Mouse (Mus musculus) telencephalon, adult 2 months (tissue): ENCODE data around the gene Thoc2.
"Not testable (repeated sequence)": the region's sequence is repeated elsewhere in the genome, so short reads cannot be mapped to it uniquely, and the experiment has no call there.

Source experiments
- DNase-seq: peaks from one replicate; pipeline ENCODE4 v3.0.0-alpha.2; 2011; ENCODE audit warnings: low read depth, low spot score

The Thoc2 gene

DNA sequence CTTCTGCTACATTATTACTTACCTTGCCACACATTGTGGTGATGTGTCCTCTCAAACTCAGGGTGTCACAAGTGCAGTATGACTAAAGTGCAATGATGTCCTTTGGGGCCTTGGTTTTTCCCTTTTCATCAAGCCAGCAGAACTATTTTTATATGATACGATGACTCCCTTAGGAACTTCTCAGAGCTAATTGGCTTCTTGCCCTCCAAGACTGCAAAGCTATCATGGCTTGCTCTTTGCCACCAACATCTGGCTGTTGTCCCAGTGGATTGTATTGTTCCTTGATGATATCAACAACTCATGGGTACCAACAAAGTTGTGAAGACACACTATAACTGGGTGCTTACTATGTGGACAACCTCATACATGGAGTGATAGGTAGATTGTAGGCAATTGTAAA is at the start of gene Thoc2:
Gene Thoc2, minus strand, starts transcription at position 101 of the 400 bp plus-strand sequence.
- DNase-seq, result no peak

- DNase-seq, result no peak
Measured at GRCm38 (mm10) chrX:41970096-41970495, 49.6 kb upstream of the Thoc2 start.

GRCm38 (mm10) chrX:41969341-41969740 is 48.9 kb upstream of the Thoc2 start:
- DNase-seq, result no peak

- DNase-seq, result no peak
Measured at GRCm38 (mm10) chrX:41957161-41957560, 36.7 kb upstream of the Thoc2 start.

- DNase-seq, result no peak
Measured at GRCm38 (mm10) chrX:41941840-41942239, 21.4 kb upstream of the Thoc2 start.

- DNase-seq, result not testable (repeated sequence)
Measured at GRCm38 (mm10) chrX:41931821-41932220, 11.3 kb upstream of the Thoc2 start.

- no peak for DNase-seq
Measured at GRCm38 (mm10) chrX:41924708-41925107, 4.2 kb upstream of the Thoc2 start.

DNA sequence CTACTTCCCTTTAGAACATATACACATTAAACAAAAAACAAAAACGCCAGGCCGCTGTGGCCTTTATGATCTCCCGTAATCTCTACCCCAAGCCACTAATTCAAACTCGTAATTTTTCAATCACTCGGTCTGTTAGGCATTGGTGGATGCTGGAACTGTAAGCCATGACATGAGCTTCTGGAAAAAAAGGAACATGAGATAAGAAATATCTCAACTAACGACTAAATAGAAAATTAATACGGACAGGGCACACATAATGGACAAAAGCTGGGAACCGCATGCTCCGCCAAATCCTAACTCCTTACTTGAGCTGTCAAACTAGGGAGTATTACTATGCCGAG is 8.4 kb downstream of the Thoc2 start:
- no peak for DNase-seq

GRCm38 (mm10) chrX:41911390-41912060 is 8.9 kb downstream of the Thoc2 start:
- DNase-seq, result peak; percentile 66

- no peak for DNase-seq
Measured at GRCm38 (mm10) chrX:41910981-41911380, 9.5 kb downstream of the Thoc2 start.

DNA sequence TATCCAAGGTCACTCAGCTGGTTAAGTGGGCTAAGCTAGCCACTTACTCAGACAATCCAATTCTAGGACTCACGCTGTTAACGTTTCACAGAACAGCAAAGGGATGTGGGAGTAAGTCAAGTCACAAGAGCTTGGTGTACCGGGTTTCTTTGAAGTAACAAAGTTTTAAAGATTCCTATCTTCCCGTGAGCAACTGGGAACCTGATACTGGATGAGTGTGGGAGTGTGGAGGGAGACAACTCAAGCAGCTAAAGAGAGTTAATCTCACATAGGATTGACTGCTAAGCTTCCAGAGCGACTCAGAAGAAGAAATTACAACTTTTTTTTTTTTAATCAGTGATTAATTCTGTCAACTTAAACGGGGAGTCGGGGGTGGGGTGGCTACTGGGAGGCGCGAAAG is 10.0 kb downstream of the Thoc2 start:
- no peak for DNase-seq

- no peak for DNase-seq
Measured at GRCm38 (mm10) chrX:41884759-41885505, 35.5 kb downstream of the Thoc2 start.

- DNase-seq, result no peak
Measured at GRCm38 (mm10) chrX:41876581-41876980, 43.9 kb downstream of the Thoc2 start.

GRCm38 (mm10) chrX:41837823-41838222 is 82.7 kb downstream of the Thoc2 start:
- no peak for DNase-seq

DNA sequence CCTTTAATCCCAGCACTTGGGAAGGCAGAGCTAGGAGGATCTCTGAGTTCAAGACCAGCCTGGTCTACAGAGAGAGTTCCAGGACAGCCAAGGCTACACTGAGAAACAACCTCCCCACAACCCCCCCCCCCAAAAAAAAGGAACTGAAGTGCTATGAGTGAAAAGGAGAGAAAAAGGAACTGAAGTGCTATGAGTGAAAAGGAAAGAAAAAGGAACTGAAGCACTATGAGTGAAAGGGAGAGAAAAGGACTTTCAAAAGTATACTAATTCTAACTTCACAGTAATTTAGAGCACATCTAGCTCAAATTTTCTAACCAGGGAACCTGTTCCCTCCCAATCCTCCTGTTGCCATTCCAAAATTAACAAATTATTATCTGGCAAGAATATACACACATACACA is 114.9 kb downstream of the Thoc2 start:
- no peak for DNase-seq

DNA sequence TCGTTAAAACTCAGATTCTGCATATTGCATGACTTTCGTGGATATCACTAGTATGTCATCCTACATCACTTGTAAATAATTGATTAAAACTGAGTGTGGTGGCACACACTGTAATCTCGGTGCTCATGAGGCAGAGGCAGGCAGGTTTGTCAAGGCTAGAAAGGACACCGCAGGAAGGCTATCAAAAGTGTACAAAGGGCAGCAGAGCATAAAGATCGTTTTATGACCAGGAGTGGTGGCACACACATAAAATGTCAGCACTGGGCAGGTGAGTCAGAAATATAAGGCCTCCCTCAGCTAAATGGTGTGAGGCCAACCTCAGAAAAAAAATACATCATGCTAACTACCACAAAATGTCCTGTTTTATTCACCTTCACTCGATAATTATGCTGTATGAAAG is 127.2 kb downstream of the Thoc2 start:
- no peak for DNase-seq
